Mouse (Mus musculus): ENCODE measurements around the gene Hpse2.

The Hpse2 gene

GRCm38 (mm10) chr19:42737753-42738152 is 650.4 kb downstream of the Hpse2 start:
- no peak for DNase-seq (ENCODE audit: low spot score in 2 of 2)
